Mouse (Mus musculus): ENCODE results near the gene Ppargc1a.

DNA sequence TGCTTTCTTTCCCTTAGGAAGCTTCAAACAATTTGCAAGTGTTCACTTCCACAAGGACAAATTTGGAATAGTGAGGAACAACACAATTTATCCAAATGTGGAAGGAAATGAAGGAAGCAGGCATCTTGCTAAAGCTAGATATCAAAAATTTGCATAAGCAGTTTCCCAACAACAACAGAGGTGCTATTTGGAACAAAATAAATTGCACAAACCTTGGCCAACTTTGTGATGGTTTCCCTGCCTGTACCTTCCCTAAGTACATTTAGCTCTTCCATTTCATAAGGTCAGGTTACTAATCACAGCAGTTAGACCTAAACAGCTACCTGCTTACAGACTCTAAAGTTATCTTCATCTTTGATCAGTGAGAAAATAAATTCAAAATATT, 29.9 kb downstream of the Ppargc1a start:
- TF ChIP-seq CTCF (IDR thresholded peaks at IDR 0.05; ENCODE audit: low read depth, low read length) = no peak
- no peak for TF ChIP-seq POLR2AphosphoS5 (IDR thresholded peaks at IDR 0.05; ENCODE audit: insufficient replicate concordance, low read depth, low read length)
- no peak for TF ChIP-seq GATA1 (IDR thresholded peaks at IDR 0.05; ENCODE audit: borderline replicate concordance, low read length)
- no peak for TF ChIP-seq TAL1 (conservative IDR thresholded peaks at IDR 0.05; ENCODE audit: low read depth, low read length)

All from G1E (cell line).